Mouse (Mus musculus): Measurements from ENCODE around the gene Lum. TPM values are rescaled to one million over a fixed set of nuclear protein-coding genes. Genes with fewer than 3 reads are reported as not detected.

Lum gene
- polyA plus RNA-seq, 1 experiment from 2014 or later: 64.1 TPM

DNA sequence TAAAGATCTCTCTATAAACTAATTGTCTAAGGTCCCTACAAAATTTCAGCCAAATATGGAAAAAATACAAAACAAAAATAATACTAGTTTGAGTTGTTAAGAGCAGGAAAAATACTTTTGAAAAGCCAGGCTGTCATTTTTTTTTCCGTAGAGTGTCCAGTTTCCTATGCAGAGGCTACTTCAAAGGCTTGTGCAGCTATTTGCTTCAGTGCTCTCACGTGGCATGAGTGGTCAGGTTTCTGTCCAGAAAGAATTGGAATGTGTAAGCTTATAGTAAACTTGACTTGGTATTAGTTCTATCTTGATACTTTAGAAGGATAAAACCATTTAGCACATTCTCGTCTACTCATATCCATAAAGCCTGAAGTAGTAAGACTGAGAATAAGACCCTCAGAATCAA, 26.8 kb downstream of the Lum start:
- 74% methylated on average over 3 of the region's 3 CpGs for WGBS
- ATAC-seq (ENCODE audit: low FRiP score, low read depth): no peak
- no peaks in the 10 kb centered on the region for H3K9me3 ChIP-seq

DNA sequence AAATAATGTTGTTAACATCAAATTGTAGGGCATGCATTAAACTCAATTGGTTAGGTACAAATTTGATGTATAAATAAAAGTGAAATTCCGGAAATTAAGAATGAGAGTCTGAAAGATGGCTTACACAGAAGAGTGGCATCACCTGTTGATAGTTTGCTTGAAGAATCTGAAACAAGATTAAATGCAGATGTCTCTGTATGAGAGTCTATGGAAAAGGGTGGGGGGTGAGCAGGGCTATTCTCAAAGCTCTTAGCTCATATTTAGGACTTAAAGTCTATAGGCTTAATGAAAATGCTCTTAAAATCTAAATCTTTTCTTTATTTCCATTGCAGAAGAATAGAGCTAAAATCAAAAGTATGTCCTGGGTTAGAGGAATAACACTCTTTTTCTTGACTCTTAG, 30.8 kb downstream of the Lum start:
- Histone ChIP-seq H3K27me3 (replicated peaks) (no peaks in the 10 kb centered on the region), H3K9ac (no peak overlapping the region)
- 82% methylated on average over 1 of the region's 1 CpGs for WGBS

More for the DNA sequence above, 26.8 kb downstream of the Lum start:
- H3K4me1 ChIP-seq: no peaks in the 10 kb centered on the region
- no peaks in the 10 kb centered on the region for H3K36me3 ChIP-seq
- no peaks in the 10 kb centered on the region for H3K27me3 ChIP-seq (replicated peaks)
- no peak overlapping the region for H3K4me2 ChIP-seq (replicated peaks)
- no peak overlapping the region for H3K4me3 ChIP-seq
- no peak overlapping the region for H3K9ac ChIP-seq
- no peak overlapping the region for H3K27ac ChIP-seq

DNA sequence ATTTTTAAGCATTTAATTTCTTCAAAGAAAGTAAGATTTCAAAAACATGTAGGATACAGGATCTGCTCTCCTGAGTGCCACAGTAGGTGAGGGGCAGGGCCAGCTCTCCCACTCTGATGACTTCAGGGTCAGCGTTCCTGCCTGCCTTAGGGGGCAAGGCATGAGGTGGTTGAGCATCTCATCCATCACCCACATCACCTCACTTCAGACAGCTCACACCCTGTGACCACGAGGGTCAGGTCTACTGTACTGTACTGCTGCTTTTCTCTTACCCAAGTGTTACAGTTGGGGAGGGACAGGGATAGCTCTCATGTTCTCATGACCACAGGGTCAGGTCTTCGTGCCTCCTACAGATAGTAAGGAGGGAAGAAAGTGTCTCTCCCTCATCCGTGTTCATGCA, 36.8 kb downstream of the Lum start:
- no peaks in the 10 kb centered on the region for H3K9me3 ChIP-seq
- no peaks in the 10 kb centered on the region for H3K36me3 ChIP-seq
- 81% methylated on average over 4 of the region's 4 CpGs for WGBS
- no peaks in the 10 kb centered on the region for H3K27me3 ChIP-seq (replicated peaks)
- H3K4me1 ChIP-seq: no peaks in the 10 kb centered on the region
- no peak overlapping the region for H3K9ac ChIP-seq
- H3K4me3 ChIP-seq: no peak overlapping the region
- ATAC-seq (ENCODE audit: low FRiP score, low read depth): no peak
- H3K27ac ChIP-seq: no peak overlapping the region
- H3K4me2 ChIP-seq (replicated peaks): no peak overlapping the region

More for the DNA sequence above, 30.8 kb downstream of the Lum start:
- H3K36me3 ChIP-seq: no peaks in the 10 kb centered on the region
- H3K4me1 ChIP-seq: no peaks in the 10 kb centered on the region
- ATAC-seq (ENCODE audit: low FRiP score, low read depth): no peak
- H3K4me3 ChIP-seq: no peak overlapping the region
- no peaks in the 10 kb centered on the region for H3K9me3 ChIP-seq
- H3K27ac ChIP-seq: no peak overlapping the region
- no peak overlapping the region for H3K4me2 ChIP-seq (replicated peaks)

DNA sequence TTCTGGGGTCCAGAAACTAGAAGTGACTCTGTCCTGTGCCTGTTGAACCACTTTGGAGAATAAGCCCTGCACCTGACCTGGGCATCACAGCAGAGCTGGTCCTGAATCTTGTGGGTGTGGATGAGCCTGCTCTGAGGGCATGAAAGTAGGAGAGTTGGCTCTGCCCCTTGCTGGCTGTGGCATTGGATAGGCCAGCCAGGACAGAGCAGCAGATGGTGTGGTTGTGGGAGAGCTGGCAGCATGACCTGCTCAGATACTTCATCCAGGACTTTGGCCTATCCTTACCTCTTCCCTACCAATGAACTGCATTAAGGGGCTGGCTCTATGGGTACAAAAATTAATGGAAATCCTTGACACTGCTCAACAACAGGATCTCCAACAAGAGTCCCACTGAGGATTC, 38.3 kb downstream of the Lum start:
- no peak overlapping the region for H3K27ac ChIP-seq
- no peaks in the 10 kb centered on the region for H3K36me3 ChIP-seq
- no peaks in the 10 kb centered on the region for H3K27me3 ChIP-seq (replicated peaks)
- no peak for ATAC-seq (ENCODE audit: low FRiP score, low read depth)
- H3K4me2 ChIP-seq (replicated peaks): no peak overlapping the region
- no peaks in the 10 kb centered on the region for H3K4me1 ChIP-seq
- H3K4me3 ChIP-seq: no peak overlapping the region
- no peaks in the 10 kb centered on the region for H3K9me3 ChIP-seq
- H3K9ac ChIP-seq: no peak overlapping the region

DNA sequence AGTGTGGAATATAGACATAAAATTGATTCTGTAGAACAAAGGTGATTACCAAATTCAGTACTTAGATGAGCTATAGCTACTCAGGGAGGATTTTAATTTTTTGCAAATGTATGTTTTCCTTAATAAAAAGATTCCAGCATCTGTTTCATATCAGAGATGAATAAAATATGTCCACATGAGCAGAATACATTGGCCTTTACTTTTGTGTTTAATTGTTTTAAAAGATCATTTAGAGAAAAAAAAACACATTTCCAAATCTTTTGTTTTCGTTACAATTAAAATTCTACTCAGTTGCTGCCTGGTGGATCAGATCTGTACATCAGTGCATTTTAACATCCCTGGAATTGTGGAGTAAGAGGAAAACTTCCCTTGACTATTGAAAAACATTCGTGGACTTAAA, 41.7 kb downstream of the Lum start, which contains the start of gene Kera:
TSS of gene Kera (plus strand) at position 301 of the 400 bp plus-strand sequence.
- Histone ChIP-seq H3K9me3 (no peaks in the 10 kb centered on the region), H3K27me3 (replicated peaks) (no peaks in the 10 kb centered on the region), H3K4me3 (no peak within 1 kb of the TSS), H3K4me2 (replicated peaks) (no peak within 1 kb of the TSS), H3K27ac (no peak within 1 kb of the TSS), H3K4me1 (no peaks in the 10 kb centered on the region), H3K36me3 (no peaks in the 10 kb centered on the region), H3K9ac (no peak within 1 kb of the TSS)
- no peak for ATAC-seq (ENCODE audit: low FRiP score, low read depth)
- 85% methylated on average over 2 of the region's 2 CpGs for WGBS

Other genes with a start within 250 kb of the Lum start
- gene Dcn, start 85.5 kb upstream of the Lum start, polyA plus RNA-seq (2016; fragmentation: Nextera tagmentation; extraction: Ambion mirVana): 76.9 and 78.9 TPM in 2 replicates
- 0.10 and 0.11 TPM in 2 replicates for gene Kera, start 41.8 kb downstream of the Lum start, polyA plus RNA-seq (2016; fragmentation: Nextera tagmentation; extraction: Ambion mirVana)
- gene Epyc, start 78.9 kb downstream of the Lum start, polyA plus RNA-seq (2016; fragmentation: Nextera tagmentation; extraction: Ambion mirVana): 0.37 and 1.2 TPM in 2 replicates
- not detected in 2 replicates for gene Ccer1, start 127.9 kb downstream of the Lum start, polyA plus RNA-seq (2016; fragmentation: Nextera tagmentation; extraction: Ambion mirVana)
- not detected in 2 replicates for gene C030005K15Rik, start 161.6 kb downstream of the Lum start, polyA plus RNA-seq (2016; fragmentation: Nextera tagmentation; extraction: Ambion mirVana)